Mouse (Mus musculus) hindbrain, embryonic 16.5 days (tissue): Measurements from ENCODE around the gene Adam11. TPM values are rescaled to one million over a fixed set of nuclear protein-coding genes. Genes with fewer than 3 reads are reported as not detected.
A peak's percentile ranks its signal among the peaks of the same experiment; 100 is the strongest.

Experiments used
- ATAC-seq: fragments of 200-750 bp; cut with Nextera tagmentation; 2 replicates; pipeline ENCODE4 v1.8.0; 2017; ENCODE audit warnings: moderate TSS enrichment, moderate library complexity
- H3K27ac ChIP-seq: fragments of 300-500 bp; sonication (generic); 2 replicates; pipeline ENCODE4 v1.5.1; 2014; ENCODE audit warnings: low read depth, mild to moderate bottlenecking, control low read depth, low read length, moderate library complexity
- H3K27me3 ChIP-seq: fragments of 300-500 bp; sonication (generic); replicated peaks from 2 replicates; pipeline ENCODE4 v1.6.1; 2014; ENCODE audit warnings: low read length; ENCODE audit not compliant: control insufficient read depth, insufficient read depth
- H3K36me3 ChIP-seq: fragments of 300-500 bp; sonication (generic); 2 replicates; pipeline ENCODE4 v1.6.1; 2014; ENCODE audit warnings: mild to moderate bottlenecking, low read length, moderate library complexity, mixed read lengths; ENCODE audit not compliant: control insufficient read depth, insufficient read depth
- H3K4me1 ChIP-seq: fragments of 300-500 bp; sonication (generic); 2 replicates; pipeline ENCODE4 v1.6.1; 2014; ENCODE audit warnings: low read depth, low read length; ENCODE audit not compliant: control insufficient read depth, insufficient read depth
- H3K4me2 ChIP-seq: fragments of 300-500 bp; sonication (generic); 2 replicates; pipeline ENCODE4 v1.6.1; 2014; ENCODE audit warnings: mild to moderate bottlenecking, low read length, control low read depth, moderate library complexity
- H3K4me3 ChIP-seq: fragments of 300-500 bp; sonication (generic); 2 replicates; pipeline ENCODE4 v1.5.1; 2014; ENCODE audit warnings: mild to moderate bottlenecking, low read length, control low read depth, moderate library complexity
- H3K9ac ChIP-seq: fragments of 300-500 bp; sonication (generic); 2 replicates; pipeline ENCODE4 v1.6.1; 2014; ENCODE audit warnings: low read depth, mild to moderate bottlenecking, control low read depth, low read length, moderate library complexity
- H3K9me3 ChIP-seq: fragments of 300-500 bp; sonication (generic); 2 replicates; pipeline ENCODE4 v1.6.1; 2014; ENCODE audit warnings: mild to moderate bottlenecking, low read length, moderate library complexity; ENCODE audit not compliant: control insufficient read depth
- WGBS: fragments of 180-500 bp; shearing (Covaris S2); extraction: QIAGEN DNeasy Blood & Tissue Kit; methylation state at CpG from one replicate; pipeline ENCODE4 v1.1.7; 2014; 5-methylcytosine and 5-hydroxymethylcytosine counted together
- polyA plus RNA-seq: library from polyadenylated mRNA; unstranded; fragments of >200 nt; fragmentation: Nextera tagmentation; extraction: Ambion mirVana; gene quantifications from 2 replicates; pipeline ENCODE4 v1.2.1, GENCODE M21; 2015

The Adam11 gene
- polyA plus RNA-seq, 1 experiment from 2014 or later = 23.6 TPM

DNA sequence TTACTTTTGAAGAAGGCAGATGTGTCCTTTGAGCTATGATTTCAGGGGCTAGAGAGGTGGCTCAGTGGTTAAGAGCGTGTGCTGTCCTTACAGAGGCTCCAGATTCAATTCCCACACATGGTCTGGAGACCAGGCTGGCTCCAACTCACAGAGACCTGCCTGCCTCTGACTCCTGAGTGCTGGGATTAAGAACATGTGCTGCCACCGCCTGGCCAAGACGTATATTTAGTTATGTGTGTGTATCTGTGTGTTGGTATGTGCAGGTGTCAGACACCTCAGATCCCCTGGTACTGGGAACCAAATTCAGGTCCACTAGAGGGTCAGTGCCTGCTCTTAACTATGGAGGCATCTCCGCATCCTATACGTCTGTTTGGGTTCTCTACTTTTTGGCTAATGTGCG, 26.3 kb upstream of the Adam11 start:
- Histone ChIP-seq H3K4me1 (peaks cover 7% of the 10 kb centered on the region), H3K36me3 (no peaks in the 10 kb centered on the region), H3K27ac (no peak overlapping the region), H3K9ac (no peak overlapping the region), H3K4me3 (no peak overlapping the region), H3K4me2 (no peak overlapping the region), H3K9me3 (no peaks in the 10 kb centered on the region), H3K27me3 (no peaks in the 10 kb centered on the region)
- no peak for ATAC-seq
- WGBS = 89% methylated on average over 6 of the region's 6 CpGs

DNA sequence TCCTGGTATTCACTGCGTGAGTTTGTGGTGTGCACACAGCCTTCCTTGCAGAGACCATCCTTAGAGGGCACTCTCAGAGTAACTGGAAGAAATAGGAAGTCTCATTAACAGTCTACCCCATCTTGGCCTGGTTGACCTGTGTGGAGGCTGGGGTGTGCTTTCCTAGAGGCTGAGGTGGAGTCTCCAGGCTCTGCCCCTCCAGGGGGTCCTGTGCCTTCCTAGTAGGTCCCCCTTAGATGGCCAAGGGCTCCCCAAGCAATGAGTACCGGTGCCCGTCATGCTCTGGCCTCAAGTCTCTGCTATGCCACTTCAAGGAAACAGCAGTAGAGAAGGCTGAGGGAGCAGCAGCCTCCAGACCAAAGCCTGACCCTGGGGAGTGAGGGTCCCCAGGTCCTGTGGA, 23.2 kb upstream of the Adam11 start:
- 82% methylated on average over 3 of the region's 3 CpGs for WGBS
- Histone ChIP-seq H3K4me1 (peaks cover 16% of the 10 kb centered on the region), H3K27me3 (no peaks in the 10 kb centered on the region), H3K36me3 (no peaks in the 10 kb centered on the region), H3K4me2 (no peak overlapping the region), H3K27ac (no peak overlapping the region), H3K9ac (no peak overlapping the region), H3K4me3 (no peak overlapping the region), H3K9me3 (no peaks in the 10 kb centered on the region)
- no peak for ATAC-seq

DNA sequence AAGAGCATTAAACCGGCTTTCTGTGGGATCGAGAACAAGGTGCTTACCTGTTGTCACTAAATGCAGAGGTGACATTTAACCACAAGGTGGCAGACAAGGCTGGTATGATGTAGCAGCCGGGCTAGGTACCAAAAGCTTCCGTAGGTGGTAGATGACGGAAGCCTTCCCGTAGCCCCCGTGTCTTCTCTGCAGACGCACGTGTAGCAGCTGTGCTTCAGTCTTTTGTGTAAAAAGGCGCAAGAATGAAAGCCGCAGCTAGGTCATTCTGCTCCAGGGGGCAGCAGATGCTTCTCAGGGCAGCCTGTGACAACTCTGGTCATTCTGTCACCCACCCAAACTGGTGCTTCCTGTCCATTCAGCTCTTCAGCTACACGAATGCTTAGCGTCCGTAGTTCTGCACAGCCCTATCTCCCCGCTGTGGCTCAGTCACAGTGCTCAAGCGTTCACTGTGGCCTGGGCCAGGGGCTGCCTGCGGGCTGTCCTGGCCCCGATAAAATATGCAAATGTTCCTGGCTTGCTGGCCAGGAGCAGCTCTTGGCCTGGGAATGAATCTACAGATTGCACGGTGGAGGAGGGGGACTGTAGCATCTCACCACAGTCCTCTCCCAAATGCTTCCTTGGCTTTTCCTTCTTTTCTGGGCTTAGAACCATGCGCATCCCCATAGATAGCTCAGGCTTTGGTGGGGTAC, 21.8 kb upstream of the Adam11 start:
- peak overlapping the region; percentile 58 for H3K9ac ChIP-seq

DNA sequence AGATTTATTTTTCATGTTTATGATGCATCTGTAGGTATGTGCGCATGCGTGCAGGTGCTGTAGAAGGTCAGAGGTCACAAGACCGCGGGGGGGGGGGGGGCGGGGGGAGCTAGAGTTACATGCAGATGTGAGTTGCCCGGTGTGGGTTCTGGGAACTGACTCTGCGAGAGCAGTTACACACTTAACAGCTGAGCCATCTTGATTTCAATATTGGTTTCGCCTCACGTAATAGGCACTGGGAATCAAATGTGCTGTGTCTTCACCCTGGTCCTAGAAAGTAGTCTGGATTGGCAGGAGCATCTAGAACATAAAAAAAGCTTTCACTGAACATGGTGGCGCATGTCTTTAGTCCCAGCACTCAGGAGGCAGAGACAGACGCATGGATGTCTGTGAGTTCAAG, 20.6 kb upstream of the Adam11 start:
- WGBS = 50% methylated on average over 11 of the region's 11 CpGs
- no peak overlapping the region for H3K4me2 ChIP-seq
- H3K9ac ChIP-seq = no peak overlapping the region
- H3K9me3 ChIP-seq = no peaks in the 10 kb centered on the region
- H3K36me3 ChIP-seq = no peaks in the 10 kb centered on the region
- no peak overlapping the region for H3K27ac ChIP-seq
- no peak overlapping the region for H3K4me3 ChIP-seq
- H3K27me3 ChIP-seq = no peaks in the 10 kb centered on the region
- H3K4me1 ChIP-seq = peaks cover 16% of the 10 kb centered on the region
- ATAC-seq = no peak

More for the DNA sequence above, 21.8 kb upstream of the Adam11 start:
- Histone ChIP-seq H3K4me3 (peak overlapping the region; percentile 14), H3K4me2 (peak overlapping the region; percentile 56), H3K27me3 (no peaks in the 10 kb centered on the region), H3K36me3 (no peaks in the 10 kb centered on the region), H3K27ac (peak overlapping the region; percentile 60), H3K4me1 (peaks cover 16% of the 10 kb centered on the region), H3K9me3 (no peaks in the 10 kb centered on the region)
- ATAC-seq = peak; percentile 87
- 4% methylated on average over 20 of the region's 20 CpGs for WGBS

DNA sequence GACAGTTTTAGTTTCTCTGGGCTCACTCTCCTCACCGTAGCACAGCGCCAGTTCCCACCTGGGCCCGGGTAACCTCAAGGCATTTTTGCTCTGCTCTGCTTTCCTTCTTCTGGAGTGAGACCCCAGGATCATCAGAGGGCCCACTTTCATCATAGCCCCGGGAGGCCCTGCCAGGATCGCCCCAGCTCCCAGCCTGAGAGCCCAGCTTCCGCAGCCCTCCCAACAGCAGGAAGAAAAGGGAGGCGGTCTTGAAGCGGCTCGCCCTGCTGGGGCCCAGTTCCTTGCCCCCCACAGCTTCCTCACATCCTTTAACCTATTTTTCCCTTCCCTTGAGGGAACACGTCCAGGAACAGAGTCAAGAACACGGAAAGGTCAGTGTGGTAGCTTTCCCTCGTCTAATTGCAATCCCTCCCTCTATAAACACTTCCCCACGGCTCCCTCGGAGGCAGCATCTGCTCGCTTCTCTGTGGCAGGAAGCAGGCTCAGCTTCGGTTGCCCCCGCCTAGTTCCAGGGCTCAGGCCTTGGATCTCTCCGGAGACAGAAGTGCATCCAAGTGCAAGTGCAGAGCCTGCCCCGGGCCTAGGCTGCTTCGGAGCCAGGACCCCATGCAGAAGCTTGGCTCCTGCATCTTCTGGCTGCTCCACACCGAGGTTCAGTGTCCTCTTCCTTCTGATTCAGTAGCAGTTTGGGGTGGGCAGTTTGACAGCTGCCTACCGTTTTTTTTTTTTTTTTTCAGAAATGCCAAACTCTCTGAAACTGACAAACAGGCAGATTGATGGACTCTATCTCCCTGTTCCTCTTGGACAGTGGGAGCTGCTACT, 19.9 kb upstream of the Adam11 start:
- no peak overlapping the region for H3K4me2 ChIP-seq
- no peaks in the 10 kb centered on the region for H3K27me3 ChIP-seq
- H3K27ac ChIP-seq = peak overlapping the region; percentile 29
- peaks cover 16% of the 10 kb centered on the region for H3K4me1 ChIP-seq
- 0 out of 2 replicates have a peak, but pooled peaks have one; percentile 40 for ATAC-seq
- H3K9me3 ChIP-seq = no peaks in the 10 kb centered on the region
- no peak overlapping the region; the same call in 1 of the 2 replicates for H3K9ac ChIP-seq
- 14% methylated on average over 22 of the region's 22 CpGs for WGBS
- no peaks in the 10 kb centered on the region for H3K36me3 ChIP-seq
- no peak overlapping the region for H3K4me3 ChIP-seq

DNA sequence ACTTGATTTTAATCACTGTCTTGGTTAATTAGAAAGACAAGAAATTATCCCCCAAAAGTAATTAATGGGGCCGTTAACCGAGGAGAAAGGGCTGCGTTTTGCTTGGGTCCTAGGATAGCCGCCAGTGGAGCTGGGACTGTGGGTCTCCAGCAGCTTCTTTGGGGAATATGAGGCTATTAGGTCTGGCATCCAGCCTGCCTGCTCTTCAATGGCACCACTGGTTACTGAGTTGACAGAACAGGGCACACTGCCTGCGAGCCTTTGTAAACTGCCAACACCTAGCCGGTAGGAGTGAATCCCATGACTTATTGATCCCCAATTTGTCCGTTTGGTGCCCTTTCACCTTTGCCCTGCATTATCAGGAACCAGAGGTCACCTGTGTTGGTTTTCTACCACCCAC, 19.2 kb upstream of the Adam11 start:
- Histone ChIP-seq H3K4me3 (no peak overlapping the region), H3K27ac (no peak overlapping the region), H3K27me3 (no peaks in the 10 kb centered on the region)

DNA sequence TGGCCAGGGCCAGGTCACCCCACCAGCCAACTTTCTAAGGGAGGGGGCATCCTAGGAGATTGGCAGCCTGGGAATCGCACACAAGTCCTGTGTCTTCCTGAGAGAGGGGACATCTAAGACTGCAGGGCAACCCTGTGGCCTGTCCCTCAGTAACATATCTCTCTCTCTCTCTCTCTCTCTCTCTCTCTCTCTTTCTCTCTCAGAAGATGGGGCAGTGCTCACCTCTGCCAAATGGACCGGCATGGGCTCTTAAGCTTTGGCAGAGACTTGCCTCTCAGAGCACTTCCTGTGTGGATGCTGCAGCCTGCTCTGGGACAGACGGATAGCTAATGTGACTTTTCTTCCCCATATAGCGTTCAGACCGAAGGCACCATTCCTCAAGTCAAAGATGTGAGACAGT, 18.4 kb upstream of the Adam11 start:
- Histone ChIP-seq H3K9ac (no peak overlapping the region), H3K4me3 (no peak overlapping the region), H3K36me3 (no peaks in the 10 kb centered on the region), H3K27ac (no peak overlapping the region), H3K9me3 (no peaks in the 10 kb centered on the region), H3K4me2 (no peak overlapping the region), H3K4me1 (peaks cover 16% of the 10 kb centered on the region), H3K27me3 (no peaks in the 10 kb centered on the region)
- 89% methylated on average over 5 of the region's 5 CpGs for WGBS
- ATAC-seq = no peak

More for the DNA sequence above, 19.2 kb upstream of the Adam11 start:
- Histone ChIP-seq H3K4me1 (peaks cover 16% of the 10 kb centered on the region), H3K36me3 (no peaks in the 10 kb centered on the region), H3K9ac (no peak overlapping the region), H3K9me3 (no peaks in the 10 kb centered on the region), H3K4me2 (no peak overlapping the region)
- WGBS = 39% methylated on average over 7 of the region's 7 CpGs
- no peak for ATAC-seq

DNA sequence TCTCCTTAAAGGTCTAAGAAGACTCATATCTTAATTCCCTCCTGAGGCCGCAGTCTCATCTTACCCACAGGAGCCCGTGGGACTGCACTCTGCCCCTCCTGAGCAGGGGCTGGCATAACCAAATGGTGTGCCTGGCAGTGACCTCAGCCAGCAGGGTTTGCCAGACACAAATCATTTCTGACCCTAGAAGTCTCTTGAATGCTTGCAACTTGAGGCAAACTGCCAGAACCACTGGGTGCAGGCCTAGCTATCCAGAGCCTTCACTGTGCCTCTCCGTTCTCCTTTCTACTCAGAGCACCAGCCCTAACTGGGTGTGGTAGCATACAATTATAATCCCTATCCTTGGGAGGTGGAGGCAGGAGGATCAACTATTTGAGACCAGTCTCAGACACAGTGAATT, 16.5 kb upstream of the Adam11 start:
- WGBS = 95% methylated on average over 3 of the region's 3 CpGs
- no peak for ATAC-seq

DNA sequence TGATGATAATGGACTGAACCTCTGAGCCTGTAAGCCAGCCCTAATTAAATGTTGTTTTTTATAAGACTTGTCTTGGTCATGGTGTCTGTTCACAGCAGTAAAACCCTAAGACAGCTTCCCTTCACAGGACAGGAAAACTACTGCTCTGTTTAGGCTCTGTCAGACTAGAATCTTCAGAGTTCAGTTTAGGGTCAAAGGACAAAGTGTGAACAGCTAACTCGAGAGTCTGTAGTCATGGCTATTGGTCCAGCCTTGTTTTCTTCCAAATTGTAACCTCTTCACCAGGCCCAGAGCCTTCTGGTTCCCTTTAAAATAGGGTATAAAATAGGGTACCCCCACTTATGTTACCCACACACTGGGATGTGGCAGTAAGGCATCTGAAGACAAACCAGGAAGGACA, 13.4 kb upstream of the Adam11 start:
- Histone ChIP-seq H3K27me3 (no peaks in the 10 kb centered on the region; the same call in 1 of the 2 replicates), H3K4me1 (no peaks in the 10 kb centered on the region), H3K4me2 (no peak overlapping the region), H3K9ac (no peak overlapping the region), H3K4me3 (no peak overlapping the region), H3K36me3 (no peaks in the 10 kb centered on the region), H3K9me3 (no peaks in the 10 kb centered on the region), H3K27ac (no peak overlapping the region)
- no peak for ATAC-seq
- 80% methylated on average over 1 of the region's 1 CpGs for WGBS

More for the DNA sequence above, 16.5 kb upstream of the Adam11 start:
- H3K4me1 ChIP-seq = peaks cover 10% of the 10 kb centered on the region
- H3K9me3 ChIP-seq = no peaks in the 10 kb centered on the region
- H3K9ac ChIP-seq = no peak overlapping the region
- no peak overlapping the region for H3K4me2 ChIP-seq
- no peak overlapping the region for H3K4me3 ChIP-seq
- H3K36me3 ChIP-seq = no peaks in the 10 kb centered on the region
- no peak overlapping the region for H3K27ac ChIP-seq
- no peaks in the 10 kb centered on the region for H3K27me3 ChIP-seq
